8 mouse cellular contexts compared by ENCODE assay signal in the genomic region with DNA sequence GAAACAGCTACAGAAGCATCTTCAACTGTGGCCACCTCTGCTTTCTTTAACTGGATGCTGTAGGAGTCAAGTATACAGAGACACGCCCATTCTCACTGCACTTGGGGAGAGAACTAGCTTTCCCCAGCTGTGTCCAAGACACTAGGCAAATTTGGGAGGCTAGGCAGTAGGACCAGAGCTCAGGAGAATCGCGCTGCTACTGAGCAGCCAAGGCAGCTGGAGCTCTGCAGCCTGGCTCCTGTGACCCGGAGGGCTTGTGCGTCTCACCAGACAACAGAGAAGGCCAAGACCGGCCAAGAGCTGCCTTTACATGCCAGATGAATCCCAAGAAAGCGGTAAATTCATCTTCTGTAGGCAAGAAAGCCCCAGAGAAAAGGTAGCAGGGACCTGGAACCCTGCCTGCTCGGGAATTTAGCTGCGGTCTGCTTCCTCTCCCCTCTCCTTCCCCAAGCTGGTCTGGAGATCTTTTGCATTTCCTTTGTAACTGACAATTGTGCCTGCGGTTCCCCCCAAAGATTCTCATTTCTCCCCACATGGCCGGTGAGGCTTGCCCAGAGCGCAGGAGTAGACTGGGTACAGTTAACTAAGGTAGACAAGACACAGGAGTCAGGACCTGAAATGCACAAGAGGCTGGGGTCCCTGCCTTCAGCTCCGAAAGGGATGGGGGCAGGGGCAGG. TPM values are rescaled to one million over a fixed set of nuclear protein-coding genes. Genes with fewer than 3 reads are reported as not detected.
DNase-seq lines count a peak whose midpoint lies in the region; ATAC-seq and TF ChIP-seq lines count a peak whose summit lies in the region.

No protein-coding gene starts in this region.

- 40% methylated on average over 13 of the region's 13 CpGs for WGBS in heart, embryonic 12.5 days
- 17% methylated on average over 13 of the region's 13 CpGs for WGBS in liver, embryonic 13.5 days (ENCODE audit: insufficient replicate concordance)

- DNase-seq in gastrocnemius, adult 18-20 months (ENCODE audit: low spot score) = peak; percentile 29
- DNase-seq in gastrocnemius, adult 8-10 months (ENCODE audit: low spot score in 2 of 2) = no peak
- no peak for DNase-seq in liver, embryonic 13.5 days
- no peak for DNase-seq in ovary, postnatal 10 days (ENCODE audit: low spot score)
- no peak for DNase-seq in thymus, adult 18-20 months
- no peak for DNase-seq in left cerebral cortex, postnatal 25 days (ENCODE audit: low spot score in 2 of 2)

- peak overlapping the region; percentile 80 for H3K4me2 ChIP-seq in heart, embryonic 12.5 days
- H3K4me2 ChIP-seq in liver, embryonic 13.5 days = 0 out of 2 replicates have a peak overlapping the region, but pooled peaks have one; percentile 59

- H3K27ac ChIP-seq in heart, embryonic 12.5 days (ENCODE audit: poor library complexity, severe bottlenecking) = no peak overlapping the region
- H3K27ac ChIP-seq in liver, embryonic 13.5 days = no peak overlapping the region

- H3K36me3 ChIP-seq in E14TG2a.4 (ENCODE audit: insufficient read depth, low read length) = no peaks in the 10 kb centered on the region
- H3K36me3 ChIP-seq in heart, embryonic 12.5 days = no peaks in the 10 kb centered on the region
- H3K36me3 ChIP-seq in liver, embryonic 13.5 days = no peaks in the 10 kb centered on the region

- no peaks in the 10 kb centered on the region for H3K9me3 ChIP-seq in E14TG2a.4 (ENCODE audit: low read length)
- H3K9me3 ChIP-seq in heart, embryonic 12.5 days (replicated peaks) = no peaks in the 10 kb centered on the region
- H3K9me3 ChIP-seq in liver, embryonic 13.5 days (replicated peaks) = no peaks in the 10 kb centered on the region

- no peak overlapping the region for H3K9ac ChIP-seq in heart, embryonic 12.5 days
- no peak overlapping the region for H3K9ac ChIP-seq in liver, embryonic 13.5 days

- intact Hi-C loops in left cerebral cortex, postnatal 25 days (cut with DNase I) = loop anchor here (10.0 kb wide), 1 partner anchor 113 kb away; no protein-coding TSS in a partner anchor

- peak overlapping the region; percentile 76 for H3K4me3 ChIP-seq in E14TG2a.4 (replicated peaks; ENCODE audit: low read length)
- H3K4me3 ChIP-seq in heart, embryonic 12.5 days = no peak overlapping the region
- no peak overlapping the region for H3K4me3 ChIP-seq in liver, embryonic 13.5 days (replicated peaks)

- TF ChIP-seq CTCF in E14TG2a.4 (conservative IDR thresholded peaks at IDR 0.05; ENCODE audit: low read length) = no peak

- peaks cover 33% of the 10 kb centered on the region for H3K4me1 ChIP-seq in E14TG2a.4 (replicated peaks; ENCODE audit: low read depth, low read length)
- peaks cover 40% of the 10 kb centered on the region for H3K4me1 ChIP-seq in heart, embryonic 12.5 days (replicated peaks)
- no peaks in the 10 kb centered on the region for H3K4me1 ChIP-seq in liver, embryonic 13.5 days (replicated peaks)

- peaks cover 67% of the 10 kb centered on the region for H3K27me3 ChIP-seq in E14TG2a.4 (ENCODE audit: insufficient read depth, low read length)
- 0 out of 2 replicates have a peak, but pooled peaks cover 6% of the 10 kb centered on the region for H3K27me3 ChIP-seq in heart, embryonic 12.5 days (replicated peaks)
- H3K27me3 ChIP-seq in liver, embryonic 13.5 days = peaks cover 44% of the 10 kb centered on the region

- no peak for ATAC-seq in heart, embryonic 12.5 days (ENCODE audit: insufficient number of reproducible peaks, low FRiP score)
- no peak for ATAC-seq in liver, embryonic 13.5 days (ENCODE audit: low read depth)

RNA-seq across cellular contexts. Expression of gene S1pr3, which starts 0.8 kb away (rescaled TPM):
- total RNA-seq in gastrocnemius, adult 18-20 months (2021) = 1 to 10 TPM; 3.0 to 4.2 TPM
- 1 to 10 TPM; 2.5 to 4.5 (median 2.7) TPM for total RNA-seq in gastrocnemius, adult 8-10 months (2022)
- 18.7 and 19.3 TPM in 2 replicates for polyA plus RNA-seq in heart, embryonic 12.5 days (2016; fragmentation: Nextera tagmentation; extraction: Ambion mirVana)
- polyA plus RNA-seq in liver, embryonic 13.5 days (2015; fragmentation: Nextera tagmentation; extraction: Ambion mirVana) = 1.8 and 2.2 TPM in 2 replicates
- total RNA-seq in left cerebral cortex, postnatal 25 days (2021) = 1 to 10 TPM; 6.2 to 7.1 TPM
